Mouse (Mus musculus): ENCODE data around the gene Hfe2.

GRCm38 (mm10) chr3:96560881-96561668, 36.1 kb downstream of the Hfe2 start:
- TF ChIP-seq CTCF (IDR thresholded peaks at IDR 0.05) = no peak
- TF ChIP-seq EP300 (IDR thresholded peaks at IDR 0.05) = peak; percentile 23

All from lung, postnatal 0 days (tissue).